Mouse (Mus musculus) layer of hippocampus, postnatal 36 days (tissue): Measurements from ENCODE around the gene Tfap2d. TPM values are rescaled to one million over a fixed set of nuclear protein-coding genes. Genes with fewer than 3 reads are reported as not detected.

ENCODE experiments used
- DNase-seq, 2 experiments: peaks; one replicate each; pipeline ENCODE4 v3.0.0; 2022
- total RNA-seq, 2 experiments: library from RNA; stranded (reverse); gene quantifications; 2 replicates each; pipeline ENCODE4 v1.2.3; 2021

Tfap2d gene
- total RNA-seq, result not detected

DNA sequence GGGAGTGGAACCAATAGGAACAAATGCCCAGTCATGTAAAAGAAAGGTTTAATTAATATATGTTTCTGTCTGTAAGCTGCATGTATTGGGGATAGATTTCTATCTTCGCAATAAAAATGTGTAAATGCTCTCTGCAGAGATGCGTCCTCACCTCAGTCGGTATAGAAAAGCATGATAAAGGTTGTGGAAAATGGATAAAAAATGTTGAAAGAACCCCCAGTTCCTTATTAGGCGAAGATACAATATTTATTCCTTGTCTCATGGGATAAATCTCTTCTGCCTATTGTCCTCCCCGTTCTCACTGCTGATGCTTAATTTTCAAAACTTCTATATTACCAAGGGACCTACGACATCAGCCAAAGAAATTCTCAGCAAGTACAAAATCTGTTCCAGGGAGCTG, at the start of gene Tfap2d:
Gene Tfap2d (plus strand): TSS at position 392 of the 400 bp plus-strand sequence.
- no peak for DNase-seq

DNA sequence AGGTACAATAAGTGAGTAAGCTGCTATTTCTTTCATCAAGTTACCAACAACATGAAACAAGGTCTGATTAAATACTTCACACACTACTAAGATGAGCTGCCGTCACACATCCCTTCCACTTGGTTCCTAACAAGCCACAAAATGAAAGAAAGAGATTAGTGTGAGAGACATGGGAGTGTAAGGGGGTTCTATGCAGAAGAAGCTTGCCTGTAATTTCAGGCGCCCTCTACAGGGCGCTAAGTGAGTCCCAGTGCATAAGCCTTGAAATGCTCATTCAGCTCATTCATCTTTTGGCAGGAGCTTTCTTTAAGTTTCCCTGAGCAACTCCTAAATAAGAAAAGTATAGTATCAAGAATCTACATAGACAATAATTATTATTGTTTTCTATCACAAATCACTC, 46.5 kb upstream of the Tfap2d start:
- no peak for DNase-seq

DNA sequence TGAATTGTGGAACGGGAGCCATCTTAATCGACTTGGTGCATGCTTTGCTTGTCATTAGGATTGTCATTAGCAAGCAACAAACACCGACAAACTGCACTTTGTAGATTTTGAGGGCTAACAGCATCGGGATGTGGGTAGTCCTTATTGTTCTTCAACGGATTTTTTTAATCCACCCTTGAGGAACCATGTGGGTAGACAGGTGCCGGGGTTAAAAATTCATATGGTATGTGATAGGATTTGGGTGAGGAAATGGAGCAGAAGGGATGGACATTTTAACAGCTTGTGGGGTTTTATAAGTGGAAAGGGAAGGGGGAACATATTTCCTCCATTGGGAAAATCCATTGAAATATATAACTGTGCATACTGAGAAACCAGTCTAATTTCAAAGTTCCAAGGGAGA, 46.0 kb upstream of the Tfap2d start:
- DNase-seq, result no peak

DNA sequence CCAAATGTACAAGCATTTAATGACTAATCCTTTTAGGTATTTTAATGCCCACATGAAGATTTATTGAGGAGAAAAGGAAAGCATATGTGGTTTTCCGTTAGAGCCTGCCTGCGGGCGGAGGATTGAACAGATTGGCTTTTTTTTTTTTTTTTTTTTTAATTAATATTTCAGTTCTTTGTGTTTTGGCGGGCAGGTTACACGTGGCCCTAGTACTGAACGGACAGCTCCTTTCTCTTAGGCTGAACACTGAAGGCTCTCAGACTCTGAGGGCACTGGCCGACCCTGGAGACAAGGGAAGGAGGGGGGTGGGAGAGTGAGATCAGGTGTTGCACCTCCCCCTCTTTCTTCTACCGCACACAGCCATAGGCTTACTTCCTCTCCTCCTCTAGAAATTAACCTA, 14.7 kb upstream of the Tfap2d start:
- no peak for DNase-seq

DNA sequence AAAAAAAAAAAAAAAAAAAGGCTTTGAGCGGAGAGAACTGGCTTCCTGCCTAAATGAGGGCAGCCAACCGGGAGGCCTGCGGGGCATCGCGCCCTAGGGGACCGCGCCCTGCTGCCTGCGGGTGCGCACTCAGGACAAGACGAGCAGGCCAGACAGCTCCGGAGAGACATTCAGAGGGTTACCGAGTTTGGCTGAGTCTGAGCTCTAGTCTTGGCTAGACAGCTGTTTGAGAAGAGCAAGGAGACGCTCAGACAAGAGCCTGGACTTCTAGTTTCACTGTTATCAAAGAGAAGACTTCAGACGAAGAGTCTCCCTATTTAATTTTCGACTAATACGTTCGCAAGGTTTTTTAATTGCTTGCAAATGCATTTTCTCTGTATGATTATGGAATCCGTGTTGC, 5.9 kb upstream of the Tfap2d start:
- DNase-seq, result no peak

DNA sequence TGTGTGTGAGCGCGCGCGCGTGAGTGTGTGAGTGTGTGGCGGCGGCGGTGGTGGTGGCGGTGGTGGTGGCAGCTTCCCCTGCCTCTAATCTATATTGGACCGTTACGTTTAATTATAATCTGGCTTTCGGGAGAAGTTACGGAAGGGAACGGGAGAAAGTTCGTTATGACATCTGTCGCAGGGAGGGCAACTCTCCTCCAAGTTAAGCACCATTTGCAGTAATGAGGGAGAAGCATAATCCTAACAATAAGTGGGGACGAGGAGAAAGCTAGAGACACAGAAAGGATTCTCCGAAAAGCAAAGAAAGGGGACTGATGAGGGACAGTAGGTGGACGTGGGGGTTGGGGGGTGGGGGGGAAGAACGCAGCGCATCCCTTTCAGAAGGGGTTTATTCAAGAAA, 494 bp downstream of the Tfap2d start:
- no peak for DNase-seq

DNA sequence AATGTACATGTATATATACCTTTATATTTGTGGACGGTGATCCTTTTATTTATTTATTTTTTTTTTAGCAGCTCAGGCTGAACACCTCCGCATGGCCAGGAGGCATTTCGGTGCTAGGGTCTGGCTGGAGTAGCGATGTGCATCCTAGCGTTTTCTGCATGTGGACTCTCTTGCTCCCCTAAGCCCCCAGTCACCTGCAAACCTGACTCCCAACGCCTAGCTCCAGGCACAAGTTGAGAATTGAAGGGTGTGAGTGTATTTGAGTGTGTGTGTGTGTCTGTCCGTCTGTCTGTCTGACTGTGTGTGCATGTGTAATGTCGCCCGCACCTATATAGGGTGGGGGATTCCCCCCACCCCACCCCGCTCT, 937 bp downstream of the Tfap2d start:
- no peak for DNase-seq

DNA sequence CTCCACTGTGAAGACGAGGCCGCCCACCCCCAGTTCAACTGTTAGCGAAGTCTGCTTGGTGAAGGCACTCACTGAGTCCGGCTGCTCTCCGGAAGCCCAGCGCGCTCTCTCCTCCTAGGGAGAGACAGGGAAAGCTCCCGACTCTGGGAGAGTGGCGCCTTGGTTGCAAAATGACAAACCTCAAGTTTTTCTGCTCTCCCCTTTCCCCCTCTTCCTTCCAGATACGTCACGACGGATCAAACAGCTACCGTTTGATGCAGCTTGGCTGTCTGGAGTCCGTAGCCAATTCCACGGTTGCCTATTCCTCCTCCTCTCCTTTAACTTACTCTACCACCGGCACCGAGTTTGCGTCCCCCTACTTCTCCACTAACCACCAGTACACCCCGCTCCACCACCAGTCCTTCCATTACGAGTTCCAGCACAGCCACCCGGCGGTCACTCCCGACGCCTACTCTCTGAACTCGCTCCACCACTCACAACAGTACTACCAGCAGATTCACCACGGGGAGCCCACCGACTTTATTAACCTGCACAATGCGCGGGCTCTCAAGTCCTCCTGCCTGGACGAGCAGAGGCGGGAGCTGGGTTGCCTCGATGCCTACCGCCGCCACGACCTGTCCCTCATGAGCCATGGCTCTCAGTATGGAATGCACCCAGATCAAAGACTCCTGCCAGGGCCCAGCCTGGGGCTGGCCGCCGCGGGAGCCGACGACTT, 1.5 kb downstream of the Tfap2d start:
- no peak for DNase-seq

DNA sequence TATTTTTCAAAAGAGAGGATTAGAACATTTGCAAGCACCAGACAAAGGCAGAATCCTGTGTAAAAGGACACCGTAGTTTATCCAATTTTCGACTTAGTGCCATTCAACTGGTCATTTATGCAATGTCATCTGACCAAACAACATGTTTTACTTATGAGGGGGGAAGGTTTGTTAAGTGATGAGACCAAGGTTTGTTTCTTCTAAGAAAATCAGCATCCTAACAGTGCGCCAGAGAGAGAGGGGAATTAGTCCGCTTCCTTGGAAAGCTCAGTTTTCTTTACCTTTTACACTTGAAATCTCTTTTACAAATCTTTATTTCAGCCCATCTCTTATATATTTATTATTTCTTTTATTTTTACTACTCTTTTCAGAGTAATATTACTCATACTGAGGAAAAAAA, 3.6 kb downstream of the Tfap2d start:
- DNase-seq, result no peak

DNA sequence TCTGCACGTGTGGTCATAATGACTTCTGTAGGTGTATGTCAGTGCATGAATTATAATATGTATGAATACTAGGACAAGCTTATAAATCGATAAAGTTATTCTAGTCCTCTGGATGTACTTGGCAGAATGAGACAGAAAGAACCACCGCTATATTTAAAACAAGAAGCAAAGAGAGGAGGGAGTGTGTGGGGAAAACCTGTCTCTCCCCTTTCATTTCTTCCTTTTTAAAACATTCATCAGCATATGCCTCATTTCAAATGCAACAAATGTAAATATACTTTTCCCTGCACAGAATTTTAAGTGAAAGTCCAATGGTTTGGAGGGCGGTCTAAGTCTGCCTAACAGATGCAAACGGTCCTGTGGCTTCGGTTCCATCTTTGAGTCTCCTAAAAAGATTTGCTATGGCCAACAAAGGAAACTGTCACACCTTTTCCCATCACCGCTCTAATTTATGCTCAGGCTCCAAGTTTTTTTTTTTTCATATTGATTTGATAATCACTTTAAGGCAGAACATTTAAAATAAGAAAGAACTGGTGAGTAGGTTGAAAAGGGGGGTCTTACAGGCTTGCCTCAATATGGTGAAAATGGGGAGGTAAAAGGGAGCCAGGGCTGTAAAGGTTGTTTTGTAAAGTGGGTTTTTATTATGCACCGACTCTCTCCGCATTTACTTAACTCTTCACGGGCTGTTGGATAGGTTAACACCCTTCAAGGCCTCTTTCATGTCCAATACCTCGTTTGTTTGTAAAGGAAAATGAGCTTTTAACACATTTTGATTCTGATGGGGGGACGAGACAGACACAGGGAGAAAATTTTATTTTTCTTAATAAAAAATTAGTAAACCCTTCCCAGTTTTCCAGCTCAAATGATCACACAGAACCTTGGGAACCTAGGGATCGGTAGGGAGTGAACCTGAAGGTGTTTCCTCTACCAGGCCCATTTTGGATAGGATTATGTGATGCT, 4.3 kb downstream of the Tfap2d start:
- DNase-seq, result no peak

DNA sequence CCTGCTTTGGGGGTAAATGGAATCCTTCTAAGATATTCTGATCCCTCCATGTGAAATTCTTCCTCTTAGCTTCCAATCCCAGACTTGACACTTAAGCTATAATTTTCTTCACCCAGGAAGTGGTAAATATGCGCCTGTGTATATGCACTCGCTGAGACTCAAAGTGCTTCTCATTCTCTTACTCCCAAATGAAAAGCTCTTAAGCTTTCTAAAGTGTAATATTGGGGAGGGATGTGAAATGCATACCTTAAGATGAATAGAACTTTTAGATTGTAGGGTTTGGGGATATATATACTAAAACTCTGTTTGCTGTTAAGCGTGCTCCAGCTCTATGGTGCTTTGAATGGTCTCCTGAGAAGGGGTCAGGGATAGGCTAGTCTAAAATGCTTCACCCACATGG, 5.0 kb downstream of the Tfap2d start:
- no peak for DNase-seq

DNA sequence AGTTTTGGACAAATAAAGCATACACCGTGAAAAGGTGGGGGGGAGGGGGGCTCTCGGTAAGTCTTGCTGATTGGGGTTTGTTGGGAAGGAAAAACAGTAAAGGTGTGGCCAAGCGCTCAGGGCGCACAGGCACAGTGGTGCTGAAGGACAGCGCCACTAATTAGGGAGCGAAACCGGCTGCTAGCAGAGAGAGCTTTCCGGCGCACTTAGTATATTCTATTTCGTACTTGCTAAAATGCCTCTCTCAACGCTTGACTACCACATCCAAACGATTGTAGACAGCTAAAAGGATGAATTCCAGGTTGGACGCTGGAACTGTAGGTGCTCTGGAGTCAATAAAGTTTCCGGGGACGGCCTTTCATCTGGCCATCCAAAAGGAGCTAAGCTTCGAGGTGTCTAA, 6.9 kb downstream of the Tfap2d start:
- no peak for DNase-seq

DNA sequence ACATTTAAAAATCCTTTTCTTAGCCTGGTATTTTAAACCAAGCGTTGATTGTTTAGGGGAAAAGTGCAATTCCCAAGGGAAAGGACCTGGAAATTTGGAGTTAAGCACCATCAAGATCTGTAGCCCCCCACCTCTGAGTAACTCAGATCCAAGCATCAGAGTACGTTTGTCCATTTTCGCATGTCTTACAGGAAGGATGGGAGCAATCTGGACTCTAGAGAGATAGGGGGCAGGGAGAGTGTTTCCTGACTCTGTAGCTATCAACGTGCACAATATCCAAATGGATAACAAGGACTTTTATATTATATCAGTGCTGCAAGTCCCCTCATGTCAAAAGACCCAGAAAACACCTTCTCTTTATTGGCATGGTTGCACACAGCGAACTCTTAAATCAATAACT, 7.4 kb downstream of the Tfap2d start:
- no peak for DNase-seq

DNA sequence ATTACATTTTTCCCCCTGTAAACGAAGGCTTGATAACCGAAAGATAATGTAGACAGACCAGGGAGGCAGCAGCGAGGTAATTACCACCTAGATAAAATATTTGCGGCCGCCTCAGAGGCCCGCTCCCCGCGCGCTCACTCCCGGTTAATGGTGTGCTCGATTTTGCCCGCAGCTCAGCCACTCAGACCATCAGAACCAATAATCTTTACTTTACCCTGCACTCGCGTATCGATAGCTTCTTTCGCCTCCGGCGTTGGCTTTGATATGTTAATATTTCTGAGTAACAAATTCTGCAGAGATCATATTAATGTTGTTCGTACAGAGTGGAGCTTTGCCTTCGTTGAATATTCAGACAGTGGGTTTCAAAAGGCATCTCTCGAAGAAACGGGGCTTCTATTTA, 8.2 kb downstream of the Tfap2d start:
- no peak for DNase-seq

DNA sequence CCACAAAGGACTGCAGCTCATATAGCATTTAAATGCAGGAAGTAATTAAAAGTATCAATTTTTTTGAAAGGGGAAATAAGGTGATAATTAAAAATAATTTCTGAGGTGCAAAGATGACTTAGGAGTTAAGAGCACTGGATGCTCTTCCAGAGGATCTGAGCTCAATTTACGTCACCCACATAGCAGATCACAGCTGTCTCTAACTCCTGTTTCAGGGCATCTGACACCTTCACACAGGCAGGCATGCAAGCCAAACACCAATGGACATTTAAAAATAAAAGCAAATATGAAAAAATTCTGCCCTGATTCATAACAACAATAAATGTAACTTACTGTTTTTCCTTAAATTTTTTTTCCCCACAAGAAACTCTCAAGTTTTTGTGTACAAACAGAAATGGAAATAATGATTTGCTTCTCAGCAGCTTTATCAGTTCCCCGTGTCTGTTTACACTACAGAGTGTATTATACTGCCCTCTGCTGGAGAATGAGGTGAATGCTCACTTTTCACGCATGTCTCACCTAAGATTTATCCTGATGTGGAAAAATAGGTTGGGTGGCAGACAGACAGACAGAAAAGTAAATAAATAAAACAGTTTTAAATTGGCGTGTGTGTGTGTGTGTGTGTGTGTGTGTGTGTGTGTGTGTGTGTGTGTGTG, 76.0 kb downstream of the Tfap2d start:
- no peak for DNase-seq

DNA sequence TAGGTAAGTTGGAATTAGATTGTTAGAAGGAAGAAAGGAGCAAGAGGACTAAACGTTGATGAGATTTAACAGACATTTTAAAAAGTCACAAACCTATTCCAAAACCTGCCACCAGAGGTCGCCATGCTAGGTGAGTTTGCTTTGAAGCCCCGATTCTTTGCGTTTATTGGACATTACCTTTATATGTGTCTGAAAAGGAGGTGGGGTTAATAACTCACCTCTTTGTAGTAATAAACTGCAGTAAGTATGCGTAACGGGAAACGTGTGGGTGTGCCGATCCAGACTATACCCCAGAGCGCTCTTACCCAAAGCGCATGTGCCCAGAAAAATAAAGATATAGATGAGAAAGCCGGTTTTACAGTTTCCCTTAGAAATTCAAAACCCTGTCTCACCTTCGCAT, 102.8 kb downstream of the Tfap2d start:
- no peak for DNase-seq

DNA sequence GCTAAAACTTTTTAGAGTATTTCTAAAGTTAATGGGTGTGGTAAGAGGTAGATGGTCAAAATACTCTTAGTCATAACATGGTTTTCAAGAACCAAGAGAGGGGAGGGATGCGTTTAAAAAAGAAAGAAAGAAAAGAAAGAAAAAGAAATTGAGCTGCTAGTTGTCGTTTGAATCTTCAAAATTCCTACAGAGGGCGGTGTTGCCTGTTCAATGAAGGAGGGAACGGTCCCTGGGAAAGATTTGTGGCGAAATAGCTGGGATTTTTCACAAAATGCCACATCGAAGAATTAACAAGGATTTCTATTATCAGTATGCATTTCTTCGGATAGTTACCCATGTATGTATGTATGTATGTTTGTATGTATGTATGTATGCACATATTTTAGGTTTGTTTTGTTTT, 103.4 kb downstream of the Tfap2d start:
- no peak for DNase-seq

DNA sequence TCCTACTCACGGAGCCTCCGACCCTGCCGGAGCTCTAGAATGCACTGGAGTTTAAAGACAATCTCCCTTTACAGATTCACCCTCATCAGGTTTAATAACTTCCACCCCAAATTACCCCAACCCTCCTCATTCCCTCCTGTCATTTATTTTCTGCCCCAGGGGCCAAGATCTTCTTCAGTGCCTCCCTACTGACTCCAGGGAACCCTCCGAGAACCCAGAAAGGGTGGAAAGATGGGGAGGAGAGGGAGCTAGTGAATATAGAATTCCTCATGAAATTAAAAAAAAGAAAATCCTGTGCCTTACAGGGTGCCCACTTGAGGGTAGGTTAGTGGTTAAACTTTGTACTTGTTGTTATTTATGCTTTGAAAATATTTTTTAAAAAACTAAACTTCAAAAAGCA, 104.8 kb downstream of the Tfap2d start:
- DNase-seq, result no peak

DNA sequence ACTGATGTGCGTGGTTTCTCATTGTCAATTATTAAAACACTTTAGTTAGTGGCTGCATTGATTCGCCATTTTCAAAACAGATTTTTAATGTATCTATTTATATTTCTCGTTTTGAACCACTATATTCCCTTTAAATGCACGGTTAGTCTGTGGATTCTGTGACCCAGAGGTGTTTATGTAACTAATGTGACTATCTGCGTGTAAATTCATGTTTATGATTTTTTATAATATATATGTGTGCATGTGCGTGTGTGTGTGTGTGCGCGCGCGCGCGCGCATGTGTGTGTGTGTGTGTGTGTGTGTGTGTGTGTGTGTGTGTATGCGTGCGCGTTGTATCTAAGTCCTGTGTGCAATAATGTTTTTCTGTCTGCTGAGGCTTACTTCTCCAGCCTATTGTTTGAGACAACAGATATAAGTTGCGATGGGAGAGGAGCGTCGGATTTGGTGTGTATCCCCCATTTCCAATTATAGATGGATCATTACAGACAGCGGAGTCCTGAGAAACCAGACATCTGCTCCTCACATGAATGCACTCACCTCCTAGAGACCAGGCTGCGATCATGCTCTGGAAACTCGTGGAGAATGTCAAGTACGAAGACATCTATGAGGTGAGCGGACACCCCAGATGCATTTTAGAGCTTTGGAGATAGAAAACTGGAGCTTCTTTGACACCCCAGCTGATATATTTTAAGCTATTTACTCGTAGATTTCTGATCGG, 106.0 kb downstream of the Tfap2d start, which contains the start of gene Tfap2b:
Gene Tfap2b (plus strand): TSS at position 274 of the 718 bp plus-strand sequence.
- no peak for DNase-seq

DNA sequence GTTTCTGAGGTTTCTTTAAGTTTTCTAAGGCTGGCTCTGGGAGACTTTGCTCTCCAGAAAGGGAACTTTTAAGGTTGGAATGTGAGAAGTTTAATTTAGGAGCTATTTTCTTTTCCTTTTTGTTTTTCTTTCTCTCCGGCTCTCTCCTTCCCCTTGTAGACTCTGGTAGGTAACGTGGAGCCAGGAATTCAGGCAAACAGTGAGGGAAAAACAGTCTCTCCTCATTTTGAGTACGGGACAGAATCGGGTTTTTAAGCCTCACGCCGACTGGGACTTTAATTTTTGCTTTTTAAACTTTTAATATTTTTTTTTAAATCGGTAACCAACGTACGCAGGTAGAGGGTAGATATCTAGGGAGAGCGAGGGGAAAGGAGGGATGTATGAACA, 106.5 kb downstream of the Tfap2d start:
- DNase-seq, result no peak

DNA sequence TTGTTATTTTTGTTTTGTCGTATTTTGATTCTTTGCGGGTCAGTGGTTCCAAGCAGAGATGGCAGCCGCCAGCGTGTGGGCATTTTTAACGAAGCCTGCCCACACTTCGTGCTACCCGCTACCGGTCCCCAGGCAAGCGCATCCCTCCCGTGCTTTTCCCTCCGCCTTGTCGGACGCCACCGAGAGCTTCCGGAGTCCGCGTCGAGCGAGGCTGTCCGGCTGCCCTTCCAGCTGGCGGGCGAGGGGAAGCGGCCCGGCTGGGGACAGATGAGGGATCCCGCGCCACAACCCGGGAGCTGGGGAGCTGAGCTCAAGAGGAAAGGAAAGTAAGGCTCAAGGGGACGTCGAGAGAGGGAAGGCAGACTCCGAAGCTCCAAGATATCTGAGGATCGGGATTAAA, 107.0 kb downstream of the Tfap2d start:
- no peak for DNase-seq

DNA sequence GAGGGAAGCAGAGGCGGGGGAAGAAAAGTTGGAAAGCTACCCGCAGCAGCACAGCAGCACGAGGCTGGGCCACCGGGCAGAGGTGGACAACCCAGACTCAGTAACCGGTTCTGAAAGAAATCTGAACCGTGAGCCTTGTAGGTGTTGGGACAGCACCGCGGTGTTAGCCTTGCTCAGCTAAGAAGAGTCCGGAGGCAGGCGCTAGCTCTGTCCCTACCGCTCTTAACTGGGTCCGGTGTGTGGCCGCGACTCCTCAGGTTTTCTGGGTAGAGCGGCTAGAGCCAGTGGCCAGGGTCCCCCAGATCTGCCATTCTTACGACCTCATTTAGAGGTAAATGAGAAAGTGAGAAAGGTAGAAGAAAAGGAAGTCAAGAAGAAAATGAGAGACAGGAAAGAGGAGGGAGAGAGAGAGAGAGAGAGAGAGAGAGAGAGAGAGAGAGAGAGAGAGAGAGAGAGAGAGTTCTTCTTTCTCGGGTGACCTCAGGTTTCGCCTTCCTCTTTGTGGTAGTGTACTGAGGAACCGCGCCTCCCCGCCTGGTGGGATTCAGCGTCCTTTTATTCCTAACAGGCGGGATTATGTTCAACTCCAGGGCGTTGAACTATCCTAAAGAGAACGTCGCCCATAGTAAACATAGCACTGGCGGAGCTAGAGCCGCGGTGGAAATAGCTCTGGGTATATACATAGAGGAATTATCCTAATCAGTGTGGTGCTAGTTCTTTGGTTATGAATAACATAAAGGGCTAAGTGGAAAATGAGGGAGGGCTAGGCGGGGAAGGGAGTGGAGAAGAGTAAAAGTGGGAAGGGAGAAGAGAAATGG, 107.6 kb downstream of the Tfap2d start:
- DNase-seq, result no peak
